Mouse (Mus musculus) mouse embryonic stem cell (cell line): ENCODE measurements around the gene Eipr1.
"Not testable (repeated sequence)": the region's sequence is repeated elsewhere in the genome, so short reads cannot be mapped to it uniquely, and the experiment has no call there.

ENCODE experiments used
- in situ Hi-C, 2 experiments: fragments of 300-500 bp; cut with MboI; formaldehyde crosslinking; loops; 1 replicate in 1 of 2; 3 replicates in 1 of 2; pipeline ENCODE4 v1.14.3; 2019 to 2020; ENCODE audit warnings: low sequenced_read_pairs in 2 of 2, low pct_unique_long_range_greater_than_20kb in 1 of 2, mixed read lengths in 1 of 2; ENCODE audit not compliant: unreplicated experiment in 1 of 2

Gene Eipr1

DNA sequence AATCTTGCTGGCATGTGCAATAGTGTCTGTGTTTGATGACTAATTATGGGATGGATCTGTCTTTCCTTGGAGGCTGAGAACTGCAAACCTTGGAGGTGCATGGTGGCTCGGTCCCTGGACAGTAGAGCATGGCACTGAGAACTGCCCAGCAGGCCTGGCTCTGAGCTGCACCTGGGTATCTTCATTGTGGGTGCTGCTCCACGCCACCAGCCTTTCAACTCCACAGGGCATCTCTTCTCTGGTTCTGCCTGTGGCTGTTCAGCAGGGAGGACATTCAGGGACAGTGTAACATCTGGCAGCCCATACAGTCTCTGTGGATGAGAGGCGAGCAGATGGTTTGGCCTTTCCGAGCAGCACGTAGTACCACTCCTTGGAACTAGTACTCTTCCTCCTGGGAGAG, 158.2 kb downstream of the Eipr1 start:
- in situ Hi-C loops = no loop called here

GRCm38 (mm10) chr12:28910568-28910967, 159.0 kb downstream of the Eipr1 start:
- in situ Hi-C loops = no loop called here

- in situ Hi-C loops = no loop called here
These were observed 160.8 kb downstream of the Eipr1 start for GRCm38 (mm10) chr12:28912351-28912936.

DNA sequence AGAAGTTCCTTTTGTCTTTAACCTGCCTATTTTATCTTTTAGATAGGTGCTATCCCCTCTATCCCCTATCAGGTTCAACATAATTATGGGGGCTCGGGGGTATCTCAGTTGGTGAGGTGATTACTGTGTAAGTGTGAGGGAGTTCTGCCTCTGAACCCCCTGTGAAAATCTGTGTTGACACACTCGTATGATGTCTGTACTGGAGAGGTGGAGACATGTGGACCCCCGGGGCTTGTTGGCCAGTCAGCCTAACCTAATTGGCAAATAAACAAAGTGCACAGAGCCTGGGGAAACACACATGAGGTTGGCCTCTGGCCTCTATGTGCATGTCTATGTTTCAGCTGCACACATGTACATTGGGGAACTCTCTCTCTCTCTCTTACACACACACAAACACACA, 161.5 kb downstream of the Eipr1 start:
- in situ Hi-C loops = no loop called here

DNA sequence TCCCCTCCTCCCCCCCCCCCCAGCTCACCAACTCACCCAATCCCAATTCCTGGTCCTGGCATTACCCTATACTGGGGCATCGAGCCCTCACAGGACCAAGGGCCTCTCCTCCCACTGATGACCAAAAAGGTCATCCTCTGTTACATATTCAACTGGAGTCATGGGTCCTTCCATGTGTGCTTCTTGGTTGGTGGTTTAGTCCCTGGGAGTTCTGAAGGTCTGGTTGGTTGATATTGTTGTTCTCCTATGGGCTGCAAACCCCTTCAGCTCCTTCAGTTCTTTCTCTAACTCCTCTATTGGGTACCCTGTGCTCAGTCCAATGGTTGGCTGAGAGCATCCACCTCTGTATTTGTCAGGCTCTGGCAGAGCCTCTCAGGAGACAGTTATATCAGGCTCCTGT, 162.5 kb downstream of the Eipr1 start:
- in situ Hi-C loops = not testable (repeated sequence)
